Mouse (Mus musculus) megakaryocyte, embryonic 14.5 days (primary cell): ENCODE data around the gene Lax1.

Experiments used
- FLI1 ChIP-seq: IDR thresholded peaks from 2 replicates; pipeline ENCODE4 v1.6.1; 2012; ENCODE audit warnings: low read length, inconsistent platforms, mixed read lengths
- GATA1 ChIP-seq: IDR thresholded peaks from 3 replicates; pipeline ENCODE4 v1.6.1; 2012; ENCODE audit warnings: mixed read lengths, low read length, inconsistent platforms, borderline replicate concordance

DNA sequence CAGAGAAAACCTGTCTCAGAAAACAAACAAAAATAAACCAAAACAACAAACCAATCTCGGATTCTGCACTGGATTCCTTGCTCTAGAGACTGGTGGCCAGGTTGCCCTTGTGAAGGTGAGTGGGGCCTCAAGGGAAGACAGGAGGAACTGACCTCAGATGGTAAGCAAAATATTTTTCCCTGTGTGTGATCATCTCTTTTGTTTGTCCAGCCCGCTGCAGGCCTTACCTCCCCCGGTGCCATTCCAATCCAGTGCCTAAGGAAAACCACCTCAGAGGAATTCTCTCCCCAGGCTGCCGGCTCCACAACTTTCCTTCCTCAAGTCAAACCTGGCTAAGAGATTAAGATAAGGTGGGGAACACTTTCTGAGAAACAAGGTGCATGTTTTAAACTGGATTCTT is 2.3 kb upstream of the Lax1 start:
- no peak for TF ChIP-seq GATA1
- no peak for TF ChIP-seq FLI1
